In the genomic region with DNA sequence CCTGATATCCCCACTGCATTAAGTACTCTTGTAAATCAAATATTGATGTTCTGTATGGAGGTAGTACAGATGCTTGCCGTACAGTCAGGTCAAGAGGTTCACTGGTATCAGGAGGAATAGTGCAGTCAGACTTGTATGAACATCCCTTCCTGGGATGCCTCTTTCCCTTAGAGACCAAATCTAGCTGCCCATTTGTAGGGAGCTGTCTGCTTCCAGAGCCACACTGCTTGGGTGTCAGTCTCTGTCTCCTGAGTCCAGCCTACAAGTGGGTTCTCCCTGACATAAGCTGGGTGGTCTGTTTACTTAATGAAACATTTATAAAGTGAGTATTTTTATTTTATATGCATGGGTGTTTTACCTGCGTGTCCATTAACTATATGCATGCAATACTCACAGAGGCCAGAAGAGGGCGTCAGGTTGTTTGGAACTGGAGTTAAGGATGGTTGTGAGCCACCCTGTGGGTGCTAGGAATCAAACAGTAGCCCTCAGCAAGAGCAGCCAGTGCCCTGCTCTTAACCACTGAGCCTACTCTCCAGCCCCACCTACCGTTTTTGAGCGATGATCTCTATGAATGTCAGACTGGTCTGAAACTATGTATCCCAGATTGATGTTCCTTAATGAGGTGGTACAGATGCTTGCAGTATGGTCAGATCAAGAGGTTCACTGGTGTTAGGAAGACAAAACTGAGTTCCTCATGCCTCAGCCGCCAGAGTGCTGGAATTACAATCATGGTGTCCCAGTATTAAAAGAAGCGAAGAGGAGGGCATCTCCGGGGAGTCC, we compare ENCODE assay signal across 12 mouse cellular contexts. TPM values are rescaled to one million over a fixed set of nuclear protein-coding genes. Genes with fewer than 3 reads are reported as not detected.
A peak's percentile ranks its signal among the peaks of the same experiment; 100 is the strongest.
DNase-seq lines count a peak whose midpoint lies in the region; ATAC-seq and TF ChIP-seq lines count a peak whose summit lies in the region.
"Had no signal": no experiment of that assay in that cellular context is flagged by ENCODE, and none has a peak within 500 bp of the region (broad histone marks: within the 10 kb centered on the region; RNA-seq: fewer than 3 reads in every experiment).

No protein-coding gene starts in this region.

- H3K27me3 ChIP-seq in heart, embryonic 16.5 days (ENCODE audit: control insufficient read depth, insufficient read depth, low read length), result no peaks in the 10 kb centered on the region
- no peaks in the 10 kb centered on the region for H3K27me3 ChIP-seq in heart, embryonic 10.5 days (ENCODE audit: insufficient read depth, poor library complexity, severe bottlenecking)
- H3K27me3 ChIP-seq in midbrain, postnatal 0 days (ENCODE audit: insufficient read depth, low read length), result no peaks in the 10 kb centered on the region
- no peaks in the 10 kb centered on the region for H3K27me3 ChIP-seq in midbrain, embryonic 13.5 days
- no peaks in the 10 kb centered on the region for H3K27me3 ChIP-seq in stomach, postnatal 0 days (ENCODE audit: control insufficient read depth, insufficient read depth, low read length)
- H3K27me3 ChIP-seq: forebrain, embryonic 15.5 days; liver, embryonic 15.5 days had no signal

- no peak overlapping the region for H3K4me3 ChIP-seq in heart, embryonic 16.5 days (ENCODE audit: low read length)
- H3K4me3 ChIP-seq in heart, embryonic 10.5 days, result no peak overlapping the region
- H3K4me3 ChIP-seq in midbrain, postnatal 0 days (ENCODE audit: low read depth, low read length), result no peak overlapping the region
- H3K4me3 ChIP-seq in midbrain, embryonic 13.5 days (replicated peaks), result no peak overlapping the region
- H3K4me3 ChIP-seq in stomach, postnatal 0 days (ENCODE audit: low read depth, low read length), result no peak overlapping the region
- H3K4me3 ChIP-seq: forebrain, embryonic 15.5 days; liver, embryonic 15.5 days had no signal

- H3K4me1 ChIP-seq in heart, embryonic 16.5 days (ENCODE audit: control insufficient read depth, insufficient read depth, low read length), result no peaks in the 10 kb centered on the region
- H3K4me1 ChIP-seq in heart, embryonic 10.5 days, result 0 out of 2 replicates have a peak, but pooled peaks cover 4% of the 10 kb centered on the region
- no peaks in the 10 kb centered on the region for H3K4me1 ChIP-seq in midbrain, postnatal 0 days (ENCODE audit: insufficient read depth, low read length)
- no peaks in the 10 kb centered on the region for H3K4me1 ChIP-seq in midbrain, embryonic 13.5 days (replicated peaks)
- H3K4me1 ChIP-seq in stomach, postnatal 0 days (replicated peaks; ENCODE audit: control insufficient read depth, insufficient read depth), result no peaks in the 10 kb centered on the region
- H3K4me1 ChIP-seq: forebrain, embryonic 15.5 days had no signal

- H3K9me3 ChIP-seq in heart, embryonic 16.5 days (replicated peaks; ENCODE audit: control insufficient read depth, low read length), result peaks cover 3% of the 10 kb centered on the region
- H3K9me3 ChIP-seq in heart, embryonic 10.5 days, result no peaks in the 10 kb centered on the region
- H3K9me3 ChIP-seq in midbrain, postnatal 0 days (ENCODE audit: low read length), result no peaks in the 10 kb centered on the region
- H3K9me3 ChIP-seq in midbrain, embryonic 13.5 days, result no peaks in the 10 kb centered on the region
- no peaks in the 10 kb centered on the region for H3K9me3 ChIP-seq in stomach, postnatal 0 days (ENCODE audit: control insufficient read depth, low read length)
- H3K9me3 ChIP-seq: forebrain, embryonic 15.5 days; liver, embryonic 15.5 days had no signal

- H3K36me3 ChIP-seq in heart, embryonic 16.5 days (ENCODE audit: control insufficient read depth, insufficient read depth), result peaks cover 12% of the 10 kb centered on the region; the same call in 1 of the 2 replicates
- peaks cover 22% of the 10 kb centered on the region for H3K36me3 ChIP-seq in heart, embryonic 10.5 days
- peaks cover 9% of the 10 kb centered on the region for H3K36me3 ChIP-seq in midbrain, postnatal 0 days (ENCODE audit: insufficient read depth, low read length)
- peaks cover 23% of the 10 kb centered on the region for H3K36me3 ChIP-seq in midbrain, embryonic 13.5 days
- no peaks in the 10 kb centered on the region for H3K36me3 ChIP-seq in stomach, postnatal 0 days (ENCODE audit: control insufficient read depth, insufficient read depth, low read length)
- H3K36me3 ChIP-seq: forebrain, embryonic 15.5 days had no signal

- TF ChIP-seq EP300 in stomach, postnatal 0 days (optimal IDR thresholded peaks at IDR 0.05), result no peak

- H3K9ac ChIP-seq in heart, embryonic 16.5 days (ENCODE audit: low read length), result no peak overlapping the region
- no peak overlapping the region for H3K9ac ChIP-seq in midbrain, postnatal 0 days (replicated peaks; ENCODE audit: low read length, poor library complexity, severe bottlenecking)
- H3K9ac ChIP-seq in midbrain, embryonic 13.5 days (replicated peaks), result no peak overlapping the region
- H3K9ac ChIP-seq in stomach, postnatal 0 days (ENCODE audit: low read length), result no peak overlapping the region
- H3K9ac ChIP-seq: forebrain, embryonic 15.5 days; liver, embryonic 15.5 days had no signal

- peak overlapping the region; percentile 3; the same call in 1 of the 2 replicates for H3K27ac ChIP-seq in heart, embryonic 16.5 days (ENCODE audit: low read length)
- no peak overlapping the region for H3K27ac ChIP-seq in heart, embryonic 10.5 days
- no peak overlapping the region for H3K27ac ChIP-seq in midbrain, postnatal 0 days (ENCODE audit: low read depth, low read length)
- no peak overlapping the region for H3K27ac ChIP-seq in midbrain, embryonic 13.5 days
- H3K27ac ChIP-seq in stomach, postnatal 0 days (replicated peaks), result no peak overlapping the region
- H3K27ac ChIP-seq: forebrain, embryonic 15.5 days had no signal

- 90% methylated on average over 8 of the region's 8 CpGs for WGBS in heart, embryonic 16.5 days
- WGBS in heart, embryonic 10.5 days, result 88% methylated on average over 8 of the region's 8 CpGs
- WGBS in midbrain, postnatal 0 days, result 89% methylated on average over 8 of the region's 8 CpGs
- 91% methylated on average over 8 of the region's 8 CpGs for WGBS in midbrain, embryonic 13.5 days
- WGBS in stomach, postnatal 0 days, result 89% methylated on average over 8 of the region's 8 CpGs

- no peak for DNase-seq in heart, embryonic 10.5 days (ENCODE audit: low spot score)
- no peak for DNase-seq in midbrain, postnatal 0 days (ENCODE audit: low spot score)
- peak; percentile 70 for DNase-seq in R1 (ENCODE audit: low read depth, low spot score)
- DNase-seq in stomach, postnatal 0 days (ENCODE audit: low spot score), result no peak
- no peak for DNase-seq in layer of hippocampus, postnatal 36 days
- no peak for DNase-seq in spleen, postnatal 36 days (ENCODE audit: low spot score in 2 of 2)

- no peak overlapping the region for H3K4me2 ChIP-seq in heart, embryonic 16.5 days (ENCODE audit: low read depth, low read length)
- no peak overlapping the region for H3K4me2 ChIP-seq in midbrain, postnatal 0 days (ENCODE audit: low read depth, low read length, poor library complexity, severe bottlenecking)
- H3K4me2 ChIP-seq in midbrain, embryonic 13.5 days (replicated peaks), result no peak overlapping the region
- H3K4me2 ChIP-seq in stomach, postnatal 0 days (replicated peaks; ENCODE audit: low read depth), result no peak overlapping the region
- H3K4me2 ChIP-seq: forebrain, embryonic 15.5 days had no signal

- ATAC-seq in heart, embryonic 16.5 days (replicated peaks; ENCODE audit: extremely low read depth, insufficient read depth, low FRiP score), result no peak
- no peak for ATAC-seq in midbrain, postnatal 0 days (ENCODE audit: low FRiP score)
- ATAC-seq in midbrain, embryonic 13.5 days, result no peak
- no peak for ATAC-seq in stomach, postnatal 0 days (ENCODE audit: low FRiP score, low TSS enrichment)
- ATAC-seq: forebrain, embryonic 15.5 days; hindbrain, embryonic 16.5 days; midbrain, embryonic 16.5 days had no signal

- TF ChIP-seq CTCF in midbrain, postnatal 0 days (IDR thresholded peaks at IDR 0.05), result peak; percentile 43
- peak; percentile 45 for TF ChIP-seq CTCF in stomach, postnatal 0 days (IDR thresholded peaks at IDR 0.05; ENCODE audit: low read depth)

RNA-seq across cellular contexts. Expression of gene 1600014C10Rik, which starts 7.2 kb away (rescaled TPM):
- 20.0 and 25.9 TPM in 2 replicates for polyA plus RNA-seq in heart, embryonic 16.5 days (2015; fragmentation: Nextera tagmentation; extraction: Ambion mirVana)
- 14.4 and 14.8 TPM in 2 replicates for polyA plus RNA-seq in heart, embryonic 10.5 days (2016; fragmentation: Nextera tagmentation; extraction: Ambion mirVana)
- total RNA-seq in midbrain, postnatal 0 days (2014; rRNA removed), result 44.0 and 44.2 TPM in 2 replicates
- 30.3 and 35.2 TPM in 2 replicates for polyA plus RNA-seq in midbrain, postnatal 0 days (2015; fragmentation: Nextera tagmentation; extraction: Ambion mirVana)
- polyA plus RNA-seq in midbrain, embryonic 13.5 days (2015; fragmentation: Nextera tagmentation; extraction: Ambion mirVana), result 21.7 and 22.6 TPM in 2 replicates
- polyA plus RNA-seq in stomach, postnatal 0 days (2015; fragmentation: Nextera tagmentation; extraction: Ambion mirVana), result 9.6 and 10.3 TPM in 2 replicates
- total RNA-seq in layer of hippocampus, postnatal 36 days (2021), result 10 to 100 TPM; 25.7 to 26.3 TPM

RNA-seq across cellular contexts. Expression of gene Plekhf1, which starts 37.6 kb away (rescaled TPM):
- polyA plus RNA-seq in heart, embryonic 16.5 days (2015; fragmentation: Nextera tagmentation; extraction: Ambion mirVana), result 7.3 and 7.7 TPM in 2 replicates
- 1.7 and 2.2 TPM in 2 replicates for polyA plus RNA-seq in heart, embryonic 10.5 days (2016; fragmentation: Nextera tagmentation; extraction: Ambion mirVana)
- 0.38 and 0.77 TPM in 2 replicates for total RNA-seq in midbrain, postnatal 0 days (2014; rRNA removed)
- polyA plus RNA-seq in midbrain, postnatal 0 days (2015; fragmentation: Nextera tagmentation; extraction: Ambion mirVana), result 0.46 and 0.58 TPM in 2 replicates
- polyA plus RNA-seq in midbrain, embryonic 13.5 days (2015; fragmentation: Nextera tagmentation; extraction: Ambion mirVana), result 0.58 TPM in 2 replicates
- 1.9 and 2.0 TPM in 2 replicates for polyA plus RNA-seq in stomach, postnatal 0 days (2015; fragmentation: Nextera tagmentation; extraction: Ambion mirVana)
- total RNA-seq in layer of hippocampus, postnatal 36 days (2021), result 1 to 10 TPM; 2.4 to 4.3 TPM
